8 mouse cellular contexts compared by ENCODE assay signal in the genomic region with DNA sequence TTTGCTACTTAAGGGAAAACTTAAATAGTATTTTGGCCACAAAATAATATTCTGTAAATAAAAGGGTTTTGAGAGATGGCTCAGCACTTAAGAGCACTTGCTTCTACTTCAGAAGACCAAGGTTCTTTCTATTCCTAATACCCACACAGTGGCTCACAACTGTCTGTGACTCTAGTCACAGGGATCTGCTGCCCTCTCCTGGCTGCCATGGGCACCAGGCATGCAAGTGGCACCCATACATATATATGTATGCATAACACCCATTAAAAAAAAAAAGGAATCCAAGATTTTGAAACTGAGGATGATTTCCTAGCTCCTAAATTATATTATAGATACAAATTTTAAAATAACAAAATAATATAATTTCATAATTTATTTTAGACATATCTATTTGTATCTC. TPM values are rescaled to one million over a fixed set of nuclear protein-coding genes. Genes with fewer than 3 reads are reported as not detected.
DNase-seq lines count a peak whose midpoint lies in the region.

No protein-coding gene starts in this region.

- intact Hi-C loops in left cerebral cortex, postnatal 4 days (cut with DNase I): no loop called here
- intact Hi-C loops in gastrocnemius, postnatal 36 days (cut with DNase I): no loop called here

- DNase-seq in adrenal gland, postnatal 14 days: peak; percentile 49
- DNase-seq in adrenal gland, adult 8-10 months: no peak
- DNase-seq in left cerebral cortex, postnatal 4 days: peak; percentile 37
- DNase-seq in left cerebral cortex, adult 8-10 months (ENCODE audit: low spot score in 2 of 2): no peak
- peak; percentile 48 for DNase-seq in embryo, embryonic 10.5 days (ENCODE audit: low spot score)
- peak; percentile 40 for DNase-seq in liver
- peak; percentile 16 to 37 for DNase-seq in natural killer cell, adult 2 months (ENCODE audit: low spot score in 2 of 2)
- no peak for DNase-seq in gastrocnemius, postnatal 36 days

RNA-seq across cellular contexts. Expression of gene Atxn7, which starts 10.8 kb away (rescaled TPM):
- total RNA-seq in adrenal gland, postnatal 14 days (2021): 28.0 and 36.7 TPM in 2 replicates
- 10 to 100 TPM; 20.2 to 34.2 (median 26.0) TPM for total RNA-seq in adrenal gland, adult 8-10 months (2022)
- total RNA-seq in left cerebral cortex, postnatal 4 days (2021): 10 to 100 TPM; 18.4 to 22.7 TPM
- total RNA-seq in left cerebral cortex, adult 8-10 months (2022): 10 to 100 TPM; 25.6 to 29.9 (median 28.8) TPM
- total RNA-seq in gastrocnemius, postnatal 36 days (2021): 10 to 100 TPM; 13.3 to 16.0 TPM

RNA-seq across cellular contexts. Expression of gene Thoc7, which starts 11.3 kb away (rescaled TPM):
- 133 and 139 TPM in 2 replicates for total RNA-seq in adrenal gland, postnatal 14 days (2021)
- 100 to 1,000 TPM in 1 of 4 experiments, 10 to 100 TPM in 3; 88.6 to 105 (median 93.3) TPM for total RNA-seq in adrenal gland, adult 8-10 months (2022)
- 100 to 1,000 TPM; 118 to 119 TPM for total RNA-seq in left cerebral cortex, postnatal 4 days (2021)
- 10 to 100 TPM; 81.7 to 95.6 (median 93.9) TPM for total RNA-seq in left cerebral cortex, adult 8-10 months (2022)
- total RNA-seq in gastrocnemius, postnatal 36 days (2021): 100 to 1,000 TPM; 110 to 140 TPM

RNA-seq across cellular contexts. Expression of gene Gm281, which starts 36.1 kb away (rescaled TPM):
- not detected in 2 replicates for total RNA-seq in adrenal gland, postnatal 14 days (2021)
- total RNA-seq in adrenal gland, adult 8-10 months (2022): not detected
- total RNA-seq in left cerebral cortex, postnatal 4 days (2021): not detected
- not detected for total RNA-seq in left cerebral cortex, adult 8-10 months (2022)
- not detected for total RNA-seq in gastrocnemius, postnatal 36 days (2021)

Comparison
In these comparisons a context has a peak if more than half of its experiments do, and no peak if none do; other contexts are left out.
1. DNase-seq: peak in adrenal gland, postnatal 14 days (single experiment), left cerebral cortex, postnatal 4 days (single experiment), embryo, embryonic 10.5 days (single experiment), liver (single experiment) and natural killer cell, adult 2 months (2 of 2); none in adrenal gland, adult 8-10 months (single experiment), left cerebral cortex, adult 8-10 months (0 of 2) and gastrocnemius, postnatal 36 days (0 of 2).